Mouse (Mus musculus) neural tube, embryonic 15.5 days (tissue): Measurements from ENCODE around the gene Gm47985. TPM values are rescaled to one million over a fixed set of nuclear protein-coding genes. Genes with fewer than 3 reads are reported as not detected.

Source experiments
- ATAC-seq: fragments of 200-750 bp; cut with Nextera tagmentation; 2 replicates; pipeline ENCODE4 v1.8.0; 2017; ENCODE audit warnings: mild to moderate bottlenecking, moderate TSS enrichment, moderate library complexity; ENCODE audit not compliant: low FRiP score
- H3K27ac ChIP-seq: fragments of 300-500 bp; sonication (generic); replicated peaks from 2 replicates; pipeline ENCODE4 v1.5.1; 2015; ENCODE audit warnings: mild to moderate bottlenecking, inconsistent platforms
- H3K27me3 ChIP-seq: fragments of 300-500 bp; sonication (generic); replicated peaks from 2 replicates; pipeline ENCODE4 v1.6.1; 2015; ENCODE audit warnings: inconsistent platforms
- H3K36me3 ChIP-seq: fragments of 300-500 bp; sonication (generic); 2 replicates; pipeline ENCODE4 v1.6.1; 2015; ENCODE audit warnings: inconsistent platforms
- H3K4me1 ChIP-seq: fragments of 300-500 bp; sonication (generic); 2 replicates; pipeline ENCODE4 v1.6.1; 2015; ENCODE audit warnings: inconsistent platforms
- H3K4me2 ChIP-seq: fragments of 300-500 bp; sonication (generic); 2 replicates; pipeline ENCODE4 v1.6.1; 2015; ENCODE audit warnings: inconsistent platforms, mild to moderate bottlenecking, moderate library complexity
- H3K4me3 ChIP-seq: fragments of 300-500 bp; sonication (generic); replicated peaks from 2 replicates; pipeline ENCODE4 v1.5.1; 2015; ENCODE audit warnings: mild to moderate bottlenecking, inconsistent platforms
- H3K9ac ChIP-seq: fragments of 300-500 bp; sonication (generic); replicated peaks from 2 replicates; pipeline ENCODE4 v1.6.1; 2015; ENCODE audit warnings: mild to moderate bottlenecking, inconsistent platforms
- H3K9me3 ChIP-seq: fragments of 300-500 bp; sonication (generic); replicated peaks from 2 replicates; pipeline ENCODE4 v1.6.1; 2016; ENCODE audit warnings: inconsistent platforms
- WGBS: fragments of 180-500 bp; shearing (Covaris S2); methylation state at CpG from one replicate; pipeline ENCODE4 v1.1.7; 2015; ENCODE audit warnings: mixed read lengths; 5-methylcytosine and 5-hydroxymethylcytosine counted together
- polyA plus RNA-seq: library from polyadenylated mRNA; unstranded; fragments of >200 nt; fragmentation: Nextera tagmentation; extraction: Ambion mirVana; gene quantifications from 2 replicates; pipeline ENCODE4 v1.2.1, GENCODE M21; 2015

Gene Gm47985
- polyA plus RNA-seq, 1 experiment from 2014 or later, result not detected

- no peaks in the 10 kb centered on the region for H3K36me3 ChIP-seq
- H3K9me3 ChIP-seq, result no peaks in the 10 kb centered on the region
- no peak overlapping the region for H3K4me2 ChIP-seq
- H3K9ac ChIP-seq, result no peak overlapping the region
- no peak overlapping the region for H3K4me3 ChIP-seq
- no peaks in the 10 kb centered on the region for H3K4me1 ChIP-seq
- H3K27ac ChIP-seq, result no peak overlapping the region
- no peak for ATAC-seq
- 78% methylated on average over 3 of the region's 3 CpGs for WGBS
- no peaks in the 10 kb centered on the region for H3K27me3 ChIP-seq
Measured at GRCm38 (mm10) chr1:151232346-151232745, 50.0 kb downstream of the Gm47985 start.

GRCm38 (mm10) chr1:151233756-151234155, 51.4 kb downstream of the Gm47985 start:
- no peak for ATAC-seq
- H3K4me1 ChIP-seq, result no peaks in the 10 kb centered on the region
- H3K4me3 ChIP-seq, result no peak overlapping the region
- H3K36me3 ChIP-seq, result no peaks in the 10 kb centered on the region
- no peaks in the 10 kb centered on the region for H3K9me3 ChIP-seq
- H3K27me3 ChIP-seq, result no peaks in the 10 kb centered on the region
- H3K4me2 ChIP-seq, result no peak overlapping the region
- 87% methylated on average over 3 of the region's 3 CpGs for WGBS
- no peak overlapping the region for H3K9ac ChIP-seq
- no peak overlapping the region for H3K27ac ChIP-seq

Other genes with a start within 250 kb of the Gm47985 start
- 2.4 and 2.6 TPM in 2 replicates for gene Hmcn1, start 189.1 kb upstream of the Gm47985 start, polyA plus RNA-seq
- gene Gm8947, start 9.8 kb downstream of the Gm47985 start, polyA plus RNA-seq, result not detected in 2 replicates
- not detected in 2 replicates for gene Gm47995, start 15.9 kb downstream of the Gm47985 start, polyA plus RNA-seq
- not detected in 2 replicates for gene 3110040M04Rik, start 21.6 kb downstream of the Gm47985 start, polyA plus RNA-seq
- not detected in 2 replicates for gene Gm47996, start 27.6 kb downstream of the Gm47985 start, polyA plus RNA-seq
- gene Ivns1abp, start 161.9 kb downstream of the Gm47985 start, polyA plus RNA-seq, result 205 and 214 TPM in 2 replicates
- gene Swt1, start 245.9 kb downstream of the Gm47985 start, polyA plus RNA-seq, result 15.1 and 16.9 TPM in 2 replicates
- 46.8 and 47.1 TPM in 2 replicates for gene Trmt1l, start 246.0 kb downstream of the Gm47985 start, polyA plus RNA-seq